ENCODE assay signal across 8 mouse cellular contexts in genomic region chr14:26639251-26639650, GRCm38 (mm10). TPM values are rescaled to one million over a fixed set of nuclear protein-coding genes. Genes with fewer than 3 reads are reported as not detected.
DNase-seq lines count a peak whose midpoint lies in the region; ATAC-seq and TF ChIP-seq lines count a peak whose summit lies in the region.

No protein-coding gene starts in this region.

- no peak for DNase-seq in heart, postnatal 4 days
- DNase-seq in ES-E14 (ENCODE audit: low read depth, low spot score) = no peak
- DNase-seq in liver, embryonic 11.5 days (ENCODE audit: low spot score) = no peak
- DNase-seq in spleen, adult 18-20 months = no peak
- DNase-seq in frontal cortex, adult 2 months (ENCODE audit: extremely low spot score in 1 of 2, low spot score in 1 of 2) = no peak

- in situ Hi-C loops in ES-E14 (cut with MboI; ENCODE audit: low sequenced_read_pairs in 2 of 2, unreplicated experiment in 2 of 2) = no loop called here

- H3K4me2 ChIP-seq in heart, embryonic 12.5 days = peak overlapping the region; percentile 68
- peak overlapping the region; percentile 79 for H3K4me2 ChIP-seq in forebrain, embryonic 15.5 days (replicated peaks)
- H3K4me2 ChIP-seq in liver, embryonic 11.5 days = peak overlapping the region; percentile 67
- peak overlapping the region; percentile 60 for H3K4me2 ChIP-seq in stomach, embryonic 16.5 days (ENCODE audit: low read depth, low read length)

- 6% methylated on average over 11 of the region's 11 CpGs for WGBS in heart, embryonic 12.5 days
- WGBS in forebrain, embryonic 15.5 days = 1% methylated on average over 11 of the region's 11 CpGs
- WGBS in liver, embryonic 11.5 days = 14% methylated on average over 11 of the region's 11 CpGs
- 3% methylated on average over 11 of the region's 11 CpGs for WGBS in stomach, embryonic 16.5 days

- H3K27ac ChIP-seq in heart, embryonic 12.5 days (ENCODE audit: poor library complexity, severe bottlenecking) = peak overlapping the region; percentile 96; the same call in 1 of the 2 replicates
- H3K27ac ChIP-seq in ES-E14 (ENCODE audit: insufficient read depth, low read depth, low read length, poor library complexity, severe bottlenecking) = no peak overlapping the region
- peak overlapping the region; percentile 94 for H3K27ac ChIP-seq in forebrain, embryonic 15.5 days (replicated peaks)
- no peak overlapping the region for H3K27ac ChIP-seq in liver, embryonic 11.5 days (ENCODE audit: low read depth, low read length)
- H3K27ac ChIP-seq in stomach, embryonic 16.5 days (ENCODE audit: low read length) = peak overlapping the region; percentile 99

- no peaks in the 10 kb centered on the region for H3K27me3 ChIP-seq in heart, embryonic 12.5 days (replicated peaks)
- no peaks in the 10 kb centered on the region for H3K27me3 ChIP-seq in forebrain, embryonic 15.5 days
- H3K27me3 ChIP-seq in liver, embryonic 11.5 days (replicated peaks; ENCODE audit: control insufficient read depth, insufficient read depth, low read length) = no peaks in the 10 kb centered on the region
- no peaks in the 10 kb centered on the region for H3K27me3 ChIP-seq in stomach, embryonic 16.5 days (ENCODE audit: control insufficient read depth, insufficient read depth, low read length)

- peaks cover 10% of the 10 kb centered on the region; the same call in 1 of the 2 replicates for H3K4me1 ChIP-seq in heart, embryonic 12.5 days (replicated peaks)
- H3K4me1 ChIP-seq in ES-E14 (ENCODE audit: control insufficient read depth in 2 of 2, insufficient read depth in 2 of 2, low read length in 2 of 2, poor library complexity in 1 of 2) = peaks cover 0 to 2% of the 10 kb centered on the region in 2 experiments; a peak in 1 of 4 replicates
- peaks cover 35% of the 10 kb centered on the region for H3K4me1 ChIP-seq in forebrain, embryonic 15.5 days
- peaks cover 8% of the 10 kb centered on the region; the same call in 1 of the 2 replicates for H3K4me1 ChIP-seq in liver, embryonic 11.5 days (replicated peaks; ENCODE audit: control insufficient read depth, insufficient read depth, low read length)
- peaks cover 15% of the 10 kb centered on the region for H3K4me1 ChIP-seq in stomach, embryonic 16.5 days (ENCODE audit: control insufficient read depth, insufficient read depth, low read length)

- ATAC-seq in heart, embryonic 12.5 days (ENCODE audit: insufficient number of reproducible peaks, low FRiP score) = no peak
- ATAC-seq in forebrain, embryonic 15.5 days (replicated peaks) = no peak
- no peak for ATAC-seq in liver, embryonic 11.5 days (replicated peaks; ENCODE audit: low FRiP score)
- no peak for ATAC-seq in stomach, embryonic 16.5 days (ENCODE audit: insufficient read depth, low FRiP score)

- H3K9me3 ChIP-seq in heart, embryonic 12.5 days (replicated peaks) = no peaks in the 10 kb centered on the region
- H3K9me3 ChIP-seq in ES-E14 (ENCODE audit: control insufficient read depth, insufficient read depth, low read depth, low read length) = no peaks in the 10 kb centered on the region
- no peaks in the 10 kb centered on the region for H3K9me3 ChIP-seq in forebrain, embryonic 15.5 days
- no peaks in the 10 kb centered on the region for H3K9me3 ChIP-seq in liver, embryonic 11.5 days (ENCODE audit: control insufficient read depth, low read length)
- H3K9me3 ChIP-seq in stomach, embryonic 16.5 days (replicated peaks; ENCODE audit: control insufficient read depth, low read length) = no peaks in the 10 kb centered on the region

- H3K9ac ChIP-seq in heart, embryonic 12.5 days = peak overlapping the region; percentile 97
- peak overlapping the region; percentile 95 for H3K9ac ChIP-seq in ES-E14 (ENCODE audit: insufficient read depth, low read depth, low read length, poor library complexity, severe bottlenecking)
- H3K9ac ChIP-seq in forebrain, embryonic 15.5 days (replicated peaks) = peak overlapping the region; percentile 76
- H3K9ac ChIP-seq in liver, embryonic 11.5 days (ENCODE audit: low read depth, low read length) = peak overlapping the region; percentile 80
- peak overlapping the region; percentile 99 for H3K9ac ChIP-seq in stomach, embryonic 16.5 days (ENCODE audit: low read length)

- H3K4me3 ChIP-seq in heart, embryonic 12.5 days = peak overlapping the region; percentile 88
- peak overlapping the region; percentile 91 to 97 for H3K4me3 ChIP-seq in ES-E14 (ENCODE audit: insufficient read depth in 1 of 2, low read depth in 1 of 2, low read length in 2 of 2, poor library complexity in 1 of 2, severe bottlenecking in 1 of 2)
- peak overlapping the region; percentile 80 for H3K4me3 ChIP-seq in forebrain, embryonic 15.5 days
- H3K4me3 ChIP-seq in liver, embryonic 11.5 days (ENCODE audit: low read depth, low read length) = peak overlapping the region; percentile 77
- H3K4me3 ChIP-seq in stomach, embryonic 16.5 days (replicated peaks; ENCODE audit: low read length) = peak overlapping the region; percentile 96

- 0 out of 2 replicates have a peak, but pooled peaks cover 5% of the 10 kb centered on the region for H3K36me3 ChIP-seq in heart, embryonic 12.5 days
- H3K36me3 ChIP-seq in ES-E14 (ENCODE audit: control insufficient read depth, insufficient read depth, low read length, poor library complexity, severe bottlenecking) = no peaks in the 10 kb centered on the region
- H3K36me3 ChIP-seq in forebrain, embryonic 15.5 days = no peaks in the 10 kb centered on the region
- H3K36me3 ChIP-seq in liver, embryonic 11.5 days (ENCODE audit: control insufficient read depth, insufficient read depth, low read length) = no peaks in the 10 kb centered on the region
- H3K36me3 ChIP-seq in stomach, embryonic 16.5 days (ENCODE audit: control insufficient read depth, insufficient read depth, low read length) = no peaks in the 10 kb centered on the region

TF ChIP-seq in ES-E14, 5 proteins besides CTCF, POLR2A, EP300 and RAD21:
- TF ChIP-seq HCFC1 (IDR thresholded peaks at IDR 0.05; ENCODE audit: borderline replicate concordance, insufficient read depth, low read length) (no peak), ZNF384 (IDR thresholded peaks at IDR 0.05; ENCODE audit: low read depth, low read length) (no peak), MAFK (IDR thresholded peaks at IDR 0.05; ENCODE audit: insufficient read depth, low read depth, low read length) (no peak), CHD2 (IDR thresholded peaks at IDR 0.05; ENCODE audit: low read depth, low read length) (no peak), ZC3H11A (IDR thresholded peaks at IDR 0.05; ENCODE audit: borderline replicate concordance, low read depth, low read length) (no peak)

RNA-seq across cellular contexts. Expression of gene Arf4, which starts 1.4 kb away (rescaled TPM):
- polyA plus RNA-seq in heart, embryonic 12.5 days (2016; fragmentation: Nextera tagmentation; extraction: Ambion mirVana) = 466 and 469 TPM in 2 replicates
- total RNA-seq in heart, postnatal 4 days (2021) = 100 to 1,000 TPM; 167 to 177 TPM
- 51.1 and 80.5 TPM in 2 replicates for total RNA-seq in ES-E14 (2012; rRNA removed)
- 630 and 640 TPM in 2 replicates for polyA plus RNA-seq in forebrain, embryonic 15.5 days (2015; fragmentation: Nextera tagmentation; extraction: Ambion mirVana)
- 347 and 363 TPM in 2 replicates for polyA plus RNA-seq in liver, embryonic 11.5 days (2014; fragmentation: Nextera tagmentation; extraction: Ambion mirVana)
- 645 and 647 TPM in 2 replicates for polyA plus RNA-seq in stomach, embryonic 16.5 days (2015; fragmentation: Nextera tagmentation; extraction: Ambion mirVana)
- polyA plus RNA-seq in frontal cortex, adult 2 months (2012; rRNA removed) = 107 and 111 TPM in 2 replicates

RNA-seq across cellular contexts. Expression of gene Pde12, which starts 30.4 kb away (rescaled TPM):
- 9.4 and 10.4 TPM in 2 replicates for polyA plus RNA-seq in heart, embryonic 12.5 days (2016; fragmentation: Nextera tagmentation; extraction: Ambion mirVana)
- 1 to 10 TPM; 7.5 to 8.3 TPM for total RNA-seq in heart, postnatal 4 days (2021)
- total RNA-seq in ES-E14 (2012; rRNA removed) = 9.8 and 12.0 TPM in 2 replicates
- polyA plus RNA-seq in forebrain, embryonic 15.5 days (2015; fragmentation: Nextera tagmentation; extraction: Ambion mirVana) = 12.7 and 13.1 TPM in 2 replicates
- 15.1 and 16.7 TPM in 2 replicates for polyA plus RNA-seq in liver, embryonic 11.5 days (2014; fragmentation: Nextera tagmentation; extraction: Ambion mirVana)
- polyA plus RNA-seq in stomach, embryonic 16.5 days (2015; fragmentation: Nextera tagmentation; extraction: Ambion mirVana) = 9.0 and 9.3 TPM in 2 replicates
- polyA plus RNA-seq in frontal cortex, adult 2 months (2012; rRNA removed) = 4.8 and 4.9 TPM in 2 replicates

RNA-seq across cellular contexts. Expression of gene Dnah12, which starts 53.8 kb away (rescaled TPM):
- 0.05 TPM in 1 of 2 replicates, not detected in the other for polyA plus RNA-seq in heart, embryonic 12.5 days (2016; fragmentation: Nextera tagmentation; extraction: Ambion mirVana)
- total RNA-seq in heart, postnatal 4 days (2021) = under 1 TPM; 0.02 TPM
- 0.11 and 0.13 TPM in 2 replicates for total RNA-seq in ES-E14 (2012; rRNA removed)
- 0.09 and 0.10 TPM in 2 replicates for polyA plus RNA-seq in forebrain, embryonic 15.5 days (2015; fragmentation: Nextera tagmentation; extraction: Ambion mirVana)
- 0.07 and 0.09 TPM in 2 replicates for polyA plus RNA-seq in liver, embryonic 11.5 days (2014; fragmentation: Nextera tagmentation; extraction: Ambion mirVana)
- 0.05 and 0.06 TPM in 2 replicates for polyA plus RNA-seq in stomach, embryonic 16.5 days (2015; fragmentation: Nextera tagmentation; extraction: Ambion mirVana)
- polyA plus RNA-seq in frontal cortex, adult 2 months (2012; rRNA removed) = 0.04 and 0.06 TPM in 2 replicates

Comparison
In these comparisons a context has a peak if more than half of its experiments do, and no peak if none do; other contexts are left out.
1. H3K27ac ChIP-seq: peak in heart, embryonic 12.5 days (single experiment), forebrain, embryonic 15.5 days (single experiment) and stomach, embryonic 16.5 days (single experiment); none in ES-E14 (single experiment) and liver, embryonic 11.5 days (single experiment).
2. Peak in every context shown above with its lines, with median percentiles within 50 percentile points of each other: H3K4me2 ChIP-seq, H3K4me3 ChIP-seq and H3K9ac ChIP-seq.